Mouse (Mus musculus): ENCODE measurements at regions not wholly inside any gene's neighbourhood (a gene's known extent, or its start where the extent isn't known, plus 50 kb on each side); places are given as distances from the start of the nearest gene placed in this dataset.
"Not testable (repeated sequence)": the region's sequence is repeated elsewhere in the genome, so short reads cannot be mapped to it uniquely, and the experiment has no call there.

- no peak for DNase-seq (ENCODE audit: low read depth, low spot score)
- Histone ChIP-seq H3K36me3 (ENCODE audit: control insufficient read depth in 1 of 2, insufficient read depth in 2 of 2, low read length in 2 of 2) (peaks cover 0 to 9% of the 10 kb centered on the region in 2 experiments; a peak in 2 of 4 replicates), H3K79me2 (ENCODE audit: control insufficient read depth, insufficient read depth, low read length, poor library complexity) (no peaks in the 10 kb centered on the region; the same call in 1 of the 2 replicates), H3K9ac (ENCODE audit: control insufficient read depth, low read depth, low read length, poor library complexity, severe bottlenecking) (no peak overlapping the region), H3K27me3 (ENCODE audit: control insufficient read depth in 1 of 2, insufficient read depth in 2 of 2, low read length in 2 of 2) (no peaks in the 10 kb centered on the region), H3K4me1 (ENCODE audit: control insufficient read depth in 1 of 2, insufficient read depth in 2 of 2, low read length in 2 of 2) (peaks cover 3 to 6% of the 10 kb centered on the region in 2 experiments), H3K9me3 (replicated peaks; ENCODE audit: insufficient read depth, low read length) (no peaks in the 10 kb centered on the region), H3K27ac (ENCODE audit: control insufficient read depth, low read depth, low read length) (no peak overlapping the region), H3K4me3 (ENCODE audit: control insufficient read depth in 1 of 2, insufficient read depth in 1 of 2, low read depth in 2 of 2, low read length in 2 of 2) (no peak overlapping the region)
- TF ChIP-seq ZC3H11A (IDR thresholded peaks at IDR 0.05; ENCODE audit: low read depth, low read length) (no peak), BHLHE40 (IDR thresholded peaks at IDR 0.05; ENCODE audit: borderline replicate concordance, low read depth, low read length) (no peak), NRF1 (IDR thresholded peaks at IDR 0.05; ENCODE audit: insufficient read depth, low read depth, low read length, poor library complexity, severe bottlenecking) (no peak), GABPA (IDR thresholded peaks at IDR 0.05; ENCODE audit: low read depth, low read length) (no peak), POLR2AphosphoS2 (IDR thresholded peaks at IDR 0.05; ENCODE audit: low read length) (no peak)
These were observed 144.5 kb upstream of the Tbl1xr1 start for GRCm38 (mm10) chr3:21931951-21932350.

- not testable (repeated sequence) for H3K4me3 ChIP-seq (ENCODE audit: control insufficient read depth in 1 of 2, insufficient read depth in 1 of 2, low read depth in 2 of 2, low read length in 2 of 2); H3K27me3 ChIP-seq (ENCODE audit: control insufficient read depth in 1 of 2, insufficient read depth in 2 of 2, low read length in 2 of 2); H3K79me2 ChIP-seq (ENCODE audit: control insufficient read depth, insufficient read depth, low read length, poor library complexity); H3K9ac ChIP-seq (ENCODE audit: control insufficient read depth, low read depth, low read length, poor library complexity, severe bottlenecking); DNase-seq (ENCODE audit: low read depth, low spot score); H3K27ac ChIP-seq (ENCODE audit: control insufficient read depth, low read depth, low read length); H3K9me3 ChIP-seq (replicated peaks; ENCODE audit: insufficient read depth, low read length)
- Histone ChIP-seq H3K4me1 (ENCODE audit: control insufficient read depth in 1 of 2, insufficient read depth in 2 of 2, low read length in 2 of 2) (peaks cover 8 to 14% of the 10 kb centered on the region in 2 experiments), H3K36me3 (ENCODE audit: control insufficient read depth in 1 of 2, insufficient read depth in 2 of 2, low read length in 2 of 2) (peaks cover 0 to 16% of the 10 kb centered on the region in 2 experiments; a peak in 2 of 4 replicates)
These were observed 143.8 kb upstream of the Tbl1xr1 start for GRCm38 (mm10) chr3:21932696-21933095.

GRCm38 (mm10) chr3:21934731-21935271 is 141.7 kb upstream of the Tbl1xr1 start:
- Histone ChIP-seq H3K79me2 (ENCODE audit: control insufficient read depth, insufficient read depth, low read length, poor library complexity) (no peaks in the 10 kb centered on the region; the same call in 1 of the 2 replicates), H3K4me3 (ENCODE audit: control insufficient read depth in 1 of 2, insufficient read depth in 1 of 2, low read depth in 2 of 2, low read length in 2 of 2) (peak overlapping the region; percentile 60 to 73; a peak in 3 of 4 replicates)
- TF ChIP-seq POLR2A (IDR thresholded peaks at IDR 0.05; ENCODE audit: control insufficient read depth in 1 of 2, insufficient read depth in 1 of 2, low read depth in 1 of 2, low read length in 2 of 2, poor library complexity in 1 of 2) (no peak), MAX (IDR thresholded peaks at IDR 0.05; ENCODE audit: low read length) (no peak), MYC (IDR thresholded peaks at IDR 0.05; ENCODE audit: low read depth, low read length) (no peak), BHLHE40 (IDR thresholded peaks at IDR 0.05; ENCODE audit: borderline replicate concordance, low read depth, low read length) (no peak), JUND (IDR thresholded peaks at IDR 0.05; ENCODE audit: low read depth, low read length) (no peak), ZNF384 (IDR thresholded peaks at IDR 0.05; ENCODE audit: low read depth, low read length) (no peak), RAD21 (IDR thresholded peaks at IDR 0.05; ENCODE audit: low read depth, low read length) (no peak; the same call in 1 of the 2 replicates), TCF12 (IDR thresholded peaks at IDR 0.05; ENCODE audit: low read depth, low read length) (no peak), HCFC1 (IDR thresholded peaks at IDR 0.05; ENCODE audit: low read depth, low read length) (no peak), ZKSCAN1 (IDR thresholded peaks at IDR 0.05; ENCODE audit: low read depth, low read length) (no peak), GATA1 (IDR thresholded peaks at IDR 0.05; ENCODE audit: low read depth, low read length) (no peak), MAFK (IDR thresholded peaks at IDR 0.05; ENCODE audit: borderline replicate concordance, low read depth, low read length) (no peak), MYB (IDR thresholded peaks at IDR 0.05; ENCODE audit: low read depth, low read length) (no peak), CTCF (IDR thresholded peaks at IDR 0.05 in 2 of 3, conservative IDR thresholded peaks at IDR 0.05 in 1 of 3; ENCODE audit: control insufficient read depth in 1 of 3, insufficient read depth in 1 of 3, low read depth in 2 of 3, low read length in 3 of 3, poor library complexity in 1 of 3, severe bottlenecking in 1 of 3) (no peak), SIN3A (IDR thresholded peaks at IDR 0.05; ENCODE audit: low read length) (no peak), USF2 (IDR thresholded peaks at IDR 0.05; ENCODE audit: borderline replicate concordance in 1 of 2, insufficient read depth in 1 of 2, low read depth in 1 of 2, low read length in 2 of 2) (no peak), TBP (IDR thresholded peaks at IDR 0.05; ENCODE audit: low read depth, low read length) (no peak), MXI1 (IDR thresholded peaks at IDR 0.05; ENCODE audit: low read depth, low read length) (no peak), USF1 (IDR thresholded peaks at IDR 0.05; ENCODE audit: low read depth, low read length) (no peak)

More at GRCm38 (mm10) chr3:21934731-21935271, 141.7 kb upstream of the Tbl1xr1 start:
- Histone ChIP-seq H3K27ac (ENCODE audit: control insufficient read depth, low read depth, low read length) (no peak overlapping the region), H3K27me3 (ENCODE audit: control insufficient read depth in 1 of 2, insufficient read depth in 2 of 2, low read length in 2 of 2) (no peaks in the 10 kb centered on the region), H3K9ac (ENCODE audit: control insufficient read depth, low read depth, low read length, poor library complexity, severe bottlenecking) (peak overlapping the region; percentile 77; the same call in 1 of the 2 replicates), H3K4me1 (ENCODE audit: control insufficient read depth in 1 of 2, insufficient read depth in 2 of 2, low read length in 2 of 2) (peaks cover 8 to 32% of the 10 kb centered on the region in 2 experiments), H3K9me3 (replicated peaks; ENCODE audit: insufficient read depth, low read length) (no peaks in the 10 kb centered on the region), H3K36me3 (ENCODE audit: control insufficient read depth in 1 of 2, insufficient read depth in 2 of 2, low read length in 2 of 2) (peaks cover 0 to 28% of the 10 kb centered on the region in 2 experiments; a peak in 2 of 4 replicates)
- peak; percentile 69 for DNase-seq (ENCODE audit: low read depth, low spot score)

Measured in MEL (cell line).